Mouse (Mus musculus) MEL (cell line): ENCODE measurements around the gene Mical3.

ENCODE experiments used
- CTCF ChIP-seq, 3 experiments: IDR thresholded peaks in 2 of 3; conservative IDR thresholded peaks in 1 of 3; 2 replicates each; pipeline ENCODE4 v1.5.1; 2011 to 2012; ENCODE audit warnings: low read length in 3 of 3, low read depth in 2 of 3, mild to moderate bottlenecking in 2 of 3, improper control_type of control experiment in 1 of 3, inconsistent platforms in 1 of 3, mixed read lengths in 1 of 3, moderate library complexity in 1 of 3; ENCODE audit not compliant: control insufficient read depth in 1 of 3, insufficient read depth in 1 of 3, poor library complexity in 1 of 3, severe bottlenecking in 1 of 3
- E2F4 ChIP-seq: IDR thresholded peaks from 2 replicates; pipeline ENCODE4 v1.6.1; 2011; ENCODE audit warnings: low read depth, low read length, improper control_type of control experiment, borderline replicate concordance
- HCFC1 ChIP-seq: IDR thresholded peaks from 2 replicates; pipeline ENCODE4 v1.6.1; 2012; ENCODE audit warnings: low read depth, mild to moderate bottlenecking, inconsistent platforms, low read length, improper control_type of control experiment, moderate library complexity
- POLR2A ChIP-seq, 2 experiments: IDR thresholded peaks; 2 replicates each; pipeline ENCODE4 v1.6.1; 2011 to 2012; ENCODE audit warnings: low read length in 2 of 2, mild to moderate bottlenecking in 2 of 2, control low read depth in 1 of 2, improper control_type of control experiment in 1 of 2, low read depth in 1 of 2, moderate library complexity in 1 of 2; ENCODE audit not compliant: control insufficient read depth in 1 of 2, insufficient read depth in 1 of 2, poor library complexity in 1 of 2
- TBP ChIP-seq: IDR thresholded peaks from 2 replicates; pipeline ENCODE4 v1.8.0; 2011; ENCODE audit warnings: low read depth, low read length, improper control_type of control experiment
- ZNF384 ChIP-seq: IDR thresholded peaks from 2 replicates; pipeline ENCODE4 v1.6.1; 2012; ENCODE audit warnings: low read depth, mild to moderate bottlenecking, inconsistent platforms, low read length, improper control_type of control experiment

- TF ChIP-seq CTCF (IDR thresholded peaks at IDR 0.05 in 2 of 3, conservative IDR thresholded peaks at IDR 0.05 in 1 of 3; ENCODE audit: control insufficient read depth in 1 of 3, insufficient read depth in 1 of 3, low read depth in 2 of 3, low read length in 3 of 3, poor library complexity in 1 of 3, severe bottlenecking in 1 of 3), result no peak
- TF ChIP-seq ZNF384, result no peak
- TF ChIP-seq POLR2A (IDR thresholded peaks at IDR 0.05; ENCODE audit: control insufficient read depth in 1 of 2, insufficient read depth in 1 of 2, low read depth in 1 of 2, low read length in 2 of 2, poor library complexity in 1 of 2), result no peak
- no peak for TF ChIP-seq TBP
- TF ChIP-seq E2F4, result no peak
- TF ChIP-seq HCFC1, result no peak
These were observed 103.9 kb downstream of the Mical3 start for GRCm38 (mm10) chr6:121026866-121027265.
